Mouse (Mus musculus) kidney, postnatal 36 days (tissue): ENCODE data around the gene Chrnb1.
A peak's percentile ranks its signal among the peaks of the same experiment; 100 is the strongest.

Experiments used
- DNase-seq, 2 experiments: peaks; one replicate each; pipeline ENCODE4 v3.0.0; 2021 to 2022; ENCODE audit warnings: mixed read lengths in 2 of 2

The Chrnb1 gene

DNA sequence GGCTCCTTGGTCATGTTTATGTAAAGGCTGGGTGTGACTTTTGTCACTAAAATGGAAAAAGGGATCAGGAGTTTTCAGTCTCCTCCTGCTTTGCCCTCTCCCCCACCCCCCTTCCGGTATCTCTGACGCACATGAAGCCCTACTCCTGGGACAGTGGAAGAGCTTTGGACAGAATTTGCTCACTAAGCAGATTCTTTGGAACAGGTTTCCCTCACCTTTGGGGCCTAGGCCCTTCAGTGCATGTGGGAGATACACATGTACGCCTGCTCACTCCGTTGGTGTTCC, 28.2 kb downstream of the Chrnb1 start:
- DNase-seq: peak; percentile 21 to 32

DNA sequence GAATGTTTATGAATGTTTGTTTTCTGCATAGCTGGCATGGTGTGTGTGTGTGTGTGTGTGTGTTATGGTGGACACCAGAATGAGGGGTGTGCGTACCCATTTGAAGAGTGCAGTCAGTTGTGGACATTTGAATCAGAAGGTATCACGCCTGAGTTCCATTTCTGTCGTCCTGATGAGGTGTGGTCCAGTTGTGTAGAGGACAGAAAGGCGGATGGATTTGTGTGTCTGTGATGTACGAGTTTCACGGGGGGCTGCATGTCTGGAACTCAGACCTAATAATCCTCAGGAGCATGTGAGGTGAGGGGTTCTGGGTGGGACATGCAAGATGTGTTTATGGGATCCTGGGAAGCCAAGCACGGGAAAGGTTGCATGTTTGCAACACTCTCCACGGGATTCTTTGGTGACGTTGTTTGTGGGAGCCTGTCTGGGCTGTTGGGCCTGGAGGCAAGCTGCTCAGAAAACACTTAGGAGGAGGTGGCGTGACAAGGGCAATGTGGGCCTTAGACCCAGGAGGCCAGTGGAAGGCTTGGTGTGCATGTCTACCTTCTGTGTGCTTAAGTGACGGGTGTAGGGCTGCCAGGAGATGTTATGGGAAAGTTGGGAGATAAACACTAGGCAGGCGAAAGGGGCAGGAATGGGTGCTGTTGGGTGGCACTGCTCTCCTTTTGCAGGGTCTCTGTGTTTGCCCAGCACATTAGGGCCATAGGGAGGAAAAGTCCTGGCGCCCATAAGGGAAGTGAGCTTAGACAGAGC, 28.7 kb downstream of the Chrnb1 start:
- no peak for DNase-seq

- peak; percentile 63 to 84 for DNase-seq
Measured at GRCm38 (mm10) chr11:69766126-69766609, 29.6 kb downstream of the Chrnb1 start.

- DNase-seq: peak; percentile 48 to 71
Measured at GRCm38 (mm10) chr11:69765221-69766125, 30.3 kb downstream of the Chrnb1 start, which contains the start of gene Zbtb4. Gene Zbtb4, plus strand, starts transcription at chr11:69765912.

GRCm38 (mm10) chr11:69763551-69763950, 32.2 kb downstream of the Chrnb1 start:
- DNase-seq: peak in 1 of 2 experiments; percentile 34

DNA sequence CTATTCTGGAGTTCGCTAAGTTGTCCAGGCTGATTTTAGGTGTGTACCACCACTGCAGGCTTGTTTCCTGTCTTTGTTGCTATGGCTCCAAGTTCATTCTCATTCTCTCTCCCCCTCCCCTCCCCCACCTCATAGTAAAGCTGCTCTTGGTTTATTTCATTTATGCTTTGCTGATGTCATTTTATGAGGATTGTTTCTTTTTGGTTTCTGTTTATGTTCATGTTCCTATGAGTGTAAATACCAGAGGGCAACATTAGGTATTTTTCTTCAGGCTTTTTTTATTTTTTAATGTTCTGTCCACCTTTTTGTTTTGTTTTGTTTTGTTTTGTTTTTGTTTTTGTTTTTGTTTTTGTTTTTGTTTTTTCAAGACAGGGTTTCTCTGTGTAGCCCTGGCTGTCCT, 33.9 kb downstream of the Chrnb1 start, which contains the start of gene Slc35g3:
TSS of gene Slc35g3 (minus strand) at position 101 of the 400 bp plus-strand sequence.
- no peak for DNase-seq

DNA sequence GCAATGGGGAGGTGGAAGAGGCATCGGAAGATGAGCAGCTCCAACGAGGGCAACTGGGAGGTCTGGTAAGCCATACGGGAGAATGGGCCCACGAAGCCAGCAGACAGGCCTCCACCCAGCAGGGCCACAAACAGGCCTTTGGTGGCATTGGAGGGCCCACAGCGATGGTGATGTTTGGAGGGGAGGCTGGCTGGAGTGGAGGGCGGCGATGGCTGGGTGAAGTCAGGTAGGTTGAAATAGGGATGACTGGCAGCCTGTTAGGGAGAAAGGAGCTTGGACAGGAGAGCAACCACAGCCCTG, 34.9 kb downstream of the Chrnb1 start:
- no peak for DNase-seq

- no peak for DNase-seq
Measured at GRCm38 (mm10) chr11:69760160-69760900, 35.4 kb downstream of the Chrnb1 start.

- peak; percentile 89 to 95 for DNase-seq
Measured at GRCm38 (mm10) chr11:69758971-69759721, 36.6 kb downstream of the Chrnb1 start.

DNA sequence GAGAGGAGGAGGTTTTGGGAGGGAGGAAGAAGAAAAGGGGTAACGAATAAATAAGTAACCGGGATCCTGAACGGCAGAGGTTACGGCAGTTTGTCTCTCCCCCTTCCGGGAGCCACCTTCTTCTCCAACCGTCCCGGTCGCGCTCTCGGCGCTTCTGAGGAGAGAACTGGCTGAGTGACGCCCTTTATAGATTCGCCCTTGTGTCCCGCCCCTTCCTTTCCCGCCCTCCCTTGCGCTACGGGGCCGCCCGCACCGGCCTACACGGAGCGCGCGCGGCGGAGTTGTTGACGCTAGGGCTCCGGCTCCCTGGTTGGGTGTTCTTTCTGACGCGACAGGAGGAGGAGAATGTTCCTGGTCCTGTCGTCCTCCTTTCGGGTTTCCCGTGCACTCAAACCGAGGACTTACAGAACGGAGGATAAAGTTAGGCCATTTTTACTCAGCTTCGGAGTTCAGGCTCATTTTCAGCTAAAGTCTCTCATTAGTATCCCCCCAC, 37.2 kb downstream of the Chrnb1 start, which contains the start of gene Polr2a:
TSS of gene Polr2a (minus strand) at position 160 of the 493 bp plus-strand sequence.
- peak; percentile 97 for DNase-seq

DNA sequence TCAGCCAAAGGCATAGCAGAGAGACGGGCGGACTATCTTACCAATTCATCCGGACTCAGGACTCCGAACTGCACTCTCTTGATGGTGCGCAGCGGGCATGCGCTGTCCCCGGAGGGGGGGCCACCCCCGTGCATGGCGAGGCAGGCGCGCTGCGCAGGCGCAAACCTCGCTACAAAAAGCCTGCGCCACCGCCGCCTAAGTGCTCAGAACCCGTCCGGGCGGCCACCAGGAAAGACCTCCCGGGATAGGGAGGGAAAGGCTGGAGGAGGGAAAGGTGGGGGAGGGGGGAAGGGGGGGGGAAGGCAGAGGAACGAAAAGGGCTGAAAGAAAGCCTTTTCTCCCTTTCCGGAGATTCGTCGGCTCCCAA, 37.7 kb downstream of the Chrnb1 start:
- peak; percentile 97 to 99 for DNase-seq

- no peak for DNase-seq
Measured at GRCm38 (mm10) chr11:69757303-69758089, 38.2 kb downstream of the Chrnb1 start.

- DNase-seq: peak; percentile 55 to 60
Measured at GRCm38 (mm10) chr11:69754701-69755100, 41.0 kb downstream of the Chrnb1 start.

GRCm38 (mm10) chr11:69754233-69754632, 41.5 kb downstream of the Chrnb1 start:
- no peak for DNase-seq

GRCm38 (mm10) chr11:69752686-69753085, 43.1 kb downstream of the Chrnb1 start:
- no peak for DNase-seq

DNA sequence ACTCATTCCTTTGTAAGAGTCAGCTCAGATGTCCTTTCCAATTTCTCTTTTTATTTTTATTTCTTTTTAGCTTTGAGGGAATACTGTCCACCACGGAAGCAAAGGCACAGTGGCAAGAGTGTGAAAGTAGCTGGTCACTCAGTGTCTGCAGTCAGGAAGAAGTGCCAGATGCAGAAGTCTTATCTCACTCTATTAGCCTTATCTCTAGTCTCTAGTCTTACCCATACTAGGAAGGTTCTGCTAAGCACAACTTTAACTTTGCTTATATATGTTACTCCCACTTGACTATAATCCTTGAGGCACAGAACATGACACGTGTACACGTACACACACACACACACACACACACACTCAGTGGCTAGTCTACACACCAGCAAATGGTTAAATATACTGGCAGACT, 44.1 kb downstream of the Chrnb1 start:
- no peak for DNase-seq
